Mouse (Mus musculus) CH12.LX (cell line): ENCODE measurements around the gene Pdss2.

Source experiments
- CHD2 ChIP-seq: IDR thresholded peaks from 2 replicates; pipeline ENCODE4 v1.6.1; 2011; ENCODE audit warnings: low read length, improper control_type of control experiment
- CTCF ChIP-seq, 2 experiments: IDR thresholded peaks in 1 of 2; conservative IDR thresholded peaks in 1 of 2; 2 replicates each; pipeline ENCODE4 v1.5.1; 2011 to 2012; ENCODE audit warnings: low read depth in 2 of 2, low read length in 2 of 2, improper control_type of control experiment in 1 of 2, inconsistent platforms in 1 of 2, mild to moderate bottlenecking in 1 of 2, moderate library complexity in 1 of 2
- EP300 ChIP-seq: IDR thresholded peaks from 2 replicates; pipeline ENCODE4 v1.6.1; 2011; ENCODE audit warnings: low read length, improper control_type of control experiment
- HCFC1 ChIP-seq: IDR thresholded peaks from 2 replicates; pipeline ENCODE4 v1.6.1; 2012; ENCODE audit warnings: low read depth, mild to moderate bottlenecking, inconsistent platforms, low read length, improper control_type of control experiment
- MYC ChIP-seq: IDR thresholded peaks from 2 replicates; pipeline ENCODE4 v1.6.1; 2011; ENCODE audit warnings: low read depth, mild to moderate bottlenecking, improper control_type of control experiment, low read length
- NRF1 ChIP-seq: IDR thresholded peaks from 2 replicates; pipeline ENCODE4 v1.6.1; 2014; ENCODE audit warnings: low read depth, mild to moderate bottlenecking, inconsistent platforms, low read length, improper control_type of control experiment, moderate library complexity
- POLR2A ChIP-seq: IDR thresholded peaks from 2 replicates; pipeline ENCODE4 v1.6.1; 2011; ENCODE audit warnings: low read depth, mild to moderate bottlenecking, improper control_type of control experiment, low read length
- SMC3 ChIP-seq: IDR thresholded peaks from 2 replicates; pipeline ENCODE4 v1.6.1; 2011; ENCODE audit warnings: low read depth, low read length, improper control_type of control experiment
- TCF12 ChIP-seq: IDR thresholded peaks from 2 replicates; pipeline ENCODE4 v1.6.1; 2014; ENCODE audit warnings: low read depth, mild to moderate bottlenecking, inconsistent platforms, low read length, improper control_type of control experiment
- ZMIZ1 ChIP-seq: IDR thresholded peaks from 2 replicates; pipeline ENCODE4 v1.6.1; 2012; ENCODE audit warnings: low read depth, mild to moderate bottlenecking, inconsistent platforms, low read length, improper control_type of control experiment

GRCm38 (mm10) chr10:43430606-43431005 lies 209.3 kb downstream of the Pdss2 start:
- TF ChIP-seq MYC: no peak
- TF ChIP-seq CTCF (conservative IDR thresholded peaks at IDR 0.05 in 1 of 2, IDR thresholded peaks at IDR 0.05 in 1 of 2; ENCODE audit: low read depth in 2 of 2, low read length in 2 of 2): no peak
- no peak for TF ChIP-seq HCFC1
- no peak for TF ChIP-seq POLR2A
- TF ChIP-seq NRF1: no peak
- TF ChIP-seq ZMIZ1: no peak
- TF ChIP-seq EP300: no peak
- TF ChIP-seq SMC3: no peak
- TF ChIP-seq TCF12: no peak
- no peak for TF ChIP-seq CHD2
